Mouse (Mus musculus) Muller cell, postnatal 12 days (primary cell): ENCODE results near the gene Lars2.

Experiments used
- DNase-seq: peaks from one replicate; pipeline ENCODE4 v3.0.0-alpha.2; 2015; ENCODE audit errors: inconsistent ontology term

Lars2 gene

DNA sequence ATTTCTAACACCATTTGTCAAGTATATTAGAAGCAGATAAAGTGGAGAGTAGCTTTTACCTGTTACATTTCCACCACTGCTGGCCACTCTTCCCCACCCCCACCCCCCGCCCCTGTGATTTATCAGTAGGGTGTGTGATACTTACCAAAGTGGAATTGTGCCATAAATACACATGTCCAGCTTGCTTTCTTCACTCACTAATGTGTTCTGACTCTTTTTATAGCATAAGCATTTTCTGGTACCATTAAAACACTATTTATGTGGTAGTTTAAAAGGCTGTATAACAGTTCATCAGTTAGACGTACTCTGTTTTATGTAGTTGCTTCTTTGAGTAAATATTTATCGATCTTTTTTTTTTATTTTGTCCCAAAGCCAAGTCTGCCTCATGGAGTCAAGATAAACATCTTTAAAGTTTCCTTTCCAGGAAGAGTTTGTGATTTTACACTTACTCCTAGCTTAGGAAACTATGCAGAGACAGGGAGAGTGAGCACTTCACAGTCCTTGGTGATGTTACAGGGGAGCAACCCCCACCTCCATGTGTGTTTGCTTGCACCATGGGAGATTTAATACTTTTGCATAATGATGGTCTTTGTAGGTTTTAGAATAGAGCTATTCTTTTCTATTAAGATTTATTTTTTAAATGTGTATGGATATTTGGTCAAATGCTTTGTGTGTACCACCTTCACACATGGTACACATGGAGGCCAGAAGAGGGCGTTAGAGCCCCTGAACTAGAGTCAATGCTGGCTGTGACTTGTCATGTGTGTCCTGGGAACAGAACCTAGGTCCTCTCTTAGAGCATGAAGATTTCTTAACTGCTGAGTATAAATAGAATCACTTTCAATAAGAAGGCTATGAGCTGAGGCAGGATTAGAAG lies 139.8 kb downstream of the Lars2 start:
- no peak for DNase-seq

DNA sequence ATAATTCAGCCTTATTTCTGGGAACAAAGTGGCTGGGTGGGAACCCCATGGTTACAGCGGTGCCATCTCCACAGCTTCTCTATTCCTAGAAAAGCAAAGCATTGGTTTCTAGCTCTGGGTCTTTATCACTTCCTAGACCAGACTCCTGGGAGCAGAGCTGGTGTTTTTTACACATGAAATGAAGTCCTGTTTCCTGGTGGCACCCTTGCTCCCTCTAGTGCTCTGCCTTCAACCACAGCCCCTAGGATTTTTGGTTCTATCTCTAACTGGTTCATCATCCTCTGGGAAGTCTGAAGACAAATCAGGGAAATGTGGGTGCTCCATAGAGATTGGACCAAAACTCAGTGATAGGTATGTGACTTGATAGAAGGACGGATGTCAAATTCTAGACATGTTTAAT lies 140.7 kb downstream of the Lars2 start:
- DNase-seq, result no peak

DNA sequence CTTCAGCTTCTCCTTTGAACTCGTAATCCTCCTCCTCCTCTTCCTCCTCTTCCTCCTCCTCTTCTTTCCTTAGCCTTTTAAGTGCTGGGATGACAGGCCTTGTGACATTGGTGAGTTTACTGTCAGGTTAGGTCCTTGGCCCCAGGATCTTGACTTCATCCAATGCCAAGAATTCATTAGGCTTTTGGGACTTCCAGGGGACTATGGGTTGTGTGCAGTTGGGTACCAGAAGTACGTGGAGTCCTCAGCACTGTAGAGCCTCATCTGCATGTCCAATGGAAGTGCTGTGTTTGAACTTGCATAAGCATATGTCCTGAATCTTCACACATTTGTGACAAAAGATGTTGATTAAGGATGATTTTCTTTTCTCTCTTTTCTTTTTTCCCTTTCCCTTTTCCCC lies 142.3 kb downstream of the Lars2 start:
- DNase-seq, result no peak

DNA sequence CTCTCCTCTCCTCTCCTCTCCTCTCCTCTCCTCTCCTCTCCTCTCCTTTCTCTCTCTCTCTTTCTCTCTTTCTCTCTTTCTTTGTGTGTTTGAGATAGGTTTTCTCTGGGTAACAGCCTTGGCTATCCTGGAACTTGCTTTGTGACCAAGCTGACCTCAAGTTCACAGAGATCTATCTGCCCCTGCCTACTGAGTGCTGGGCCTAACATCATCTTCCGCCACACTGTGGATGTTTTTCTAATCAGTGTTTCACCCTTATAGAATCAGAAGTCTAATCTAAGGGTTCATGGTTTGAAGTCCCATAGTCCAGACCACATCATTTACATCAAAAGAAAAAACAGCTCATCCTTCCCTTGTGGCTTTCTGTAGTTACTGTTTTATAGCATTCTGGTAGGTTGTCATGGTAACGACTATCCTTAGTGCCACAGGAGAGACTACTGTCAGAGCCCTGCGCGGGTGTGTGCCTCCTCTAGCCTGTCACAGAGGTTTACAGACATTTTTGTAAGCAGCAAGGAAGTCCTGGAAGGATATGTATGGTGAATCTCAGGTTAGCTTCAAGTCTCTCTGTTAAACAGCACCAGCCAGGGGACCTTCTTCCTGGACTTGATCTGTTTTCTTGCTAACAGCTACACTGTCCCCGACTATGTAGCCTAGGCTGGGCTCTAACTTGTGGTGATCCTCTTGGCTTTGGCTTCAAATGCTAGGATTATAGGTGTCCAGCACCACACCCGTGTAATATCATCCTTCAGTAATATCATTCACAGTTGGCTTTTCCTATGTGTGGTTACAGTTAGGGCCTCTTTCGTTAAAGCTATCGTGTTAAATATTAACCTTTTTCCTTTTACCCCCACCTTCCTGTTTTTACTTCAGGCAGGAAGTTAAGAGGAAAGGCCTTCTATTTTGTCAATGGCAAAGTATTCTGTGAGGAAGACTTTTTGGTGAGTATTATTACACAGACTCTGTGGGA lies 143.2 kb downstream of the Lars2 start:
- no peak for DNase-seq

DNA sequence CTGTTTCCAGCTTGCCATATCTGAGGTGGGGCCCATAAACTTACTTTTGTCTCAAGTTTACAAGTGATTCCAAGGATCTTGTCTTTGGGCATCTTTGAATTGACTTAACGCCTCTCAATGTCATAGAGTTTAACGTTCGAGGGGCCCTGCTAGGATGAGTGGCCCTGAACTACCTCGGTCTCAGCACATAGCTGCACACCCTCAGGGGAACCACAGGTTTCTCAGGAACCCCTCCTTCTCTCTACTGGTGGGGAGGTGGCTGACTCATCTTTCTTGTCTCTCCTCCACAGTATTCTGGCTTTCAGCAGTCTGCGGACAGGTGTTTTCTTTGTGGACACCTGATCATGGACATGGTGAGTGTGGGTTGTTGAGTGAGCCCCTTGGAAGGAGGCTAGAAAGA lies 144.2 kb downstream of the Lars2 start:
- DNase-seq, result no peak
